Mouse (Mus musculus): ENCODE data around the gene Trim17. TPM values are rescaled to one million over a fixed set of nuclear protein-coding genes. Genes with fewer than 3 reads are reported as not detected.

Trim17 gene
- polyA plus RNA-seq, 1 experiment = 7.4 TPM

DNA sequence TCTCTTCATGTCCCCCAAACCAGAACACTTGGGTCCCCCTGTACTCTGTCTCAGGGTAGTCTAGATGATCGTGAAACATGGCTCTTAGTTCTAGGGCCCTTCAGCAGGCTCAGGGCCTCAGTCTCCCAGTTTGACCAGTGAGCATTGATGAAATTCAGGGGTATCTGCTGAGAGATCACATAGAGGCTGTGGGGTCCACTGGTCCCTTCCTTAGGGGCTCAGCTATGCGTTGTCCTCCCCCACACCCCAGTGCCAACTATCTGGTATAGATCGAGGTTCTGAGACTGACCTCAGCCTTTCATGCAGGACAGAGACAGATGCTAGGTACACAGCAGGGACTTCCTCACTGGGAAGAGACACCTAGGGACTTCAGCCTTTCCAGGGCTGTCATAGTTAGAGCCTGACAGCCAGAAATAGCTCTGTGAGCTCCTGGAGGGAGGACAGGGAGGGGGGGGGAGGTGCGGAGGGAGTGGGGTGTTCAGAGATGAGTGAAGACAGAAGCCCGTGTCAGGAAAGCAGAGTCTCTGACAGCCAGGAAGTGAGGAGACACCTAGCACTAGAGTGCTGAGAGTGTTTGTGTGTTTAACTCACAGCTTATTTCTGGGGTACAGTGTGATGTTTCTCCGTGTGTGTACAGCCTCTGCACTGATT is 29.3 kb downstream of the Trim17 start:
- no peak overlapping the region for H3K4me3 ChIP-seq (ENCODE audit: insufficient read depth, low read length)
- TF ChIP-seq CTCF (IDR thresholded peaks at IDR 0.05; ENCODE audit: extremely low read depth, insufficient read depth, low read length) (no peak), POLR2A (IDR thresholded peaks at IDR 0.05; ENCODE audit: extremely low read depth, insufficient read depth, low read length) (no peak)

GRCm38 (mm10) chr11:58984657-58985056 is 30.2 kb downstream of the Trim17 start:
- Histone ChIP-seq H3K4me1 (ENCODE audit: control insufficient read depth, insufficient read depth, low read length) (peaks cover 10% of the 10 kb centered on the region), H3K4me3 (ENCODE audit: insufficient read depth, low read length) (no peak overlapping the region), H3K27ac (ENCODE audit: insufficient read depth, low read length) (no peak overlapping the region)
- TF ChIP-seq CTCF (IDR thresholded peaks at IDR 0.05; ENCODE audit: extremely low read depth, insufficient read depth, low read length) (no peak), POLR2A (IDR thresholded peaks at IDR 0.05; ENCODE audit: extremely low read depth, insufficient read depth, low read length) (no peak)

More for the DNA sequence above, 29.3 kb downstream of the Trim17 start:
- H3K27ac ChIP-seq (ENCODE audit: insufficient read depth, low read length) = no peak overlapping the region
- H3K4me1 ChIP-seq (ENCODE audit: control insufficient read depth, insufficient read depth, low read length) = peaks cover 10% of the 10 kb centered on the region

DNA sequence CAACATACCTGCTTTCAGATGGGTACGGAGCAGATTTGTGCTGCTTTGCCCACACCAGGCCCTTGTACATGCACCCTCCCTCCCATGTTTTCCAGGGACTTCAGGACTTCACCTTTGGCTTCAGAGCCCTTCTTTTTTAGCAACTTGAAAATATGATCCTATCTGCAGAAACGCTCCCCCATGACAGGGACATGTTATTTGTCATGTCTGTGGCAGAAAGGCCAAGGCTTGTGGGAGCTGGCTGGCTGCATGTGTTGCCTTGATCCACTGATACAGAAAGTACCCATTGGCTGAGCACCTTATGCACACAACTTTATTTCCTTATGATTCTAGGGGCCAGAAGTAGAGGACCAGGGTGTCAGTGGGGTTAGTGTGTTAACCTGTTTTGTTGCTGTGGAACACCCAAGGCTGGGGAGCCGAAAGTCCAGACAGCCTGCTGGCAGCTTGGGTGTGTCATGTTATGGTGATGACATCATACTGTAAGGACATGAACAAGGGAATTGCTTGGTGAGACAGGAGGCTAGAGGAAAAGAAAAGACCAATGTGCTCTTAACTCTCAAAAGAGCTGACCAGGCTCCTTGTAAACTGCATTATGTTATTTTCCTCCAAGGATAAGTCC is 30.9 kb downstream of the Trim17 start:
- Histone ChIP-seq H3K4me1 (ENCODE audit: control insufficient read depth, insufficient read depth, low read length) (peaks cover 9% of the 10 kb centered on the region), H3K27ac (ENCODE audit: insufficient read depth, low read length) (no peak overlapping the region), H3K4me3 (ENCODE audit: insufficient read depth, low read length) (no peak overlapping the region)
- no peak for TF ChIP-seq CTCF (IDR thresholded peaks at IDR 0.05; ENCODE audit: extremely low read depth, insufficient read depth, low read length)
- no peak for TF ChIP-seq POLR2A (IDR thresholded peaks at IDR 0.05; ENCODE audit: extremely low read depth, insufficient read depth, low read length)

- no peak overlapping the region for H3K27ac ChIP-seq (ENCODE audit: insufficient read depth, low read length)
- no peak overlapping the region for H3K4me3 ChIP-seq (ENCODE audit: insufficient read depth, low read length)
- H3K4me1 ChIP-seq (ENCODE audit: control insufficient read depth, insufficient read depth, low read length) = peaks cover under 1% of the 10 kb centered on the region; the same call in 1 of the 2 replicates
- TF ChIP-seq CTCF (IDR thresholded peaks at IDR 0.05; ENCODE audit: extremely low read depth, insufficient read depth, low read length) (no peak), POLR2A (IDR thresholded peaks at IDR 0.05; ENCODE audit: extremely low read depth, insufficient read depth, low read length) (no peak)
These were observed 34.7 kb downstream of the Trim17 start for GRCm38 (mm10) chr11:58989166-58989565.

DNA sequence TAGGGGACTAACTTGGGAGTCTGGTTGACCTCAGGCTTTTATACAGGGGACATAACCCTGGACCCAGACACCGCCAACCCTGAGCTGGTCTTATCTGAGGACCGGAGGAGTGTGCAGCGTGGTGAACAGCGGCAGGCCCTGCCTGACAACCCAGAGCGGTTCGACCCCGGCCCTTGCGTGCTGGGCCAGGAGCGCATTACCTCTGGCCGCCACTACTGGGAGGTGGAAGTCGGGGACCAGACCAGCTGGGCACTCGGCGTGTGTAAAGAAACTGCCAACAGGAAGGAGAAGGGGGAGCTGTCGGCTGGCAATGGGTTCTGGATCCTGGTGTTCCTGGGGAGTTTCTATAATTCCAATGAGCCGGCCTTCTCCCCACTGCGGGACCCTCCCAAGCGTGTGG is 35.7 kb downstream of the Trim17 start:
- Histone ChIP-seq H3K4me1 (ENCODE audit: control insufficient read depth, insufficient read depth, low read length) (no peaks in the 10 kb centered on the region), H3K4me3 (ENCODE audit: insufficient read depth, low read length) (no peak overlapping the region), H3K27ac (ENCODE audit: insufficient read depth, low read length) (no peak overlapping the region)
- TF ChIP-seq POLR2A (IDR thresholded peaks at IDR 0.05; ENCODE audit: extremely low read depth, insufficient read depth, low read length) (no peak), CTCF (IDR thresholded peaks at IDR 0.05; ENCODE audit: extremely low read depth, insufficient read depth, low read length) (no peak)

GRCm38 (mm10) chr11:58990794-58991193 is 36.3 kb downstream of the Trim17 start:
- Histone ChIP-seq H3K27ac (ENCODE audit: insufficient read depth, low read length) (no peak overlapping the region), H3K4me3 (ENCODE audit: insufficient read depth, low read length) (no peak overlapping the region), H3K4me1 (ENCODE audit: control insufficient read depth, insufficient read depth, low read length) (peaks cover 1% of the 10 kb centered on the region; the same call in 1 of the 2 replicates)
- TF ChIP-seq POLR2A (IDR thresholded peaks at IDR 0.05; ENCODE audit: extremely low read depth, insufficient read depth, low read length) = no peak
- TF ChIP-seq CTCF (IDR thresholded peaks at IDR 0.05; ENCODE audit: extremely low read depth, insufficient read depth, low read length) = no peak

GRCm38 (mm10) chr11:58991911-58992310 is 37.4 kb downstream of the Trim17 start:
- no peak overlapping the region for H3K4me3 ChIP-seq (ENCODE audit: insufficient read depth, low read length)
- no peak for TF ChIP-seq CTCF (IDR thresholded peaks at IDR 0.05; ENCODE audit: extremely low read depth, insufficient read depth, low read length)
- TF ChIP-seq POLR2A (IDR thresholded peaks at IDR 0.05; ENCODE audit: extremely low read depth, insufficient read depth, low read length) = no peak
- H3K27ac ChIP-seq (ENCODE audit: insufficient read depth, low read length) = no peak overlapping the region
- H3K4me1 ChIP-seq (ENCODE audit: control insufficient read depth, insufficient read depth, low read length) = peaks cover 1% of the 10 kb centered on the region; the same call in 1 of the 2 replicates

GRCm38 (mm10) chr11:58993091-58993670 is 38.7 kb downstream of the Trim17 start:
- no peak overlapping the region for H3K27ac ChIP-seq (ENCODE audit: insufficient read depth, low read length)
- H3K4me1 ChIP-seq (ENCODE audit: control insufficient read depth, insufficient read depth, low read length) = peaks cover 1% of the 10 kb centered on the region; the same call in 1 of the 2 replicates
- TF ChIP-seq CTCF (IDR thresholded peaks at IDR 0.05; ENCODE audit: extremely low read depth, insufficient read depth, low read length) = no peak
- TF ChIP-seq POLR2A (IDR thresholded peaks at IDR 0.05; ENCODE audit: extremely low read depth, insufficient read depth, low read length) = no peak
- H3K4me3 ChIP-seq (ENCODE audit: insufficient read depth, low read length) = no peak overlapping the region

- Histone ChIP-seq H3K4me3 (ENCODE audit: insufficient read depth, low read length) (peak overlapping the region; percentile 35), H3K4me1 (ENCODE audit: control insufficient read depth, insufficient read depth, low read length) (peaks cover 1% of the 10 kb centered on the region; the same call in 1 of the 2 replicates), H3K27ac (ENCODE audit: insufficient read depth, low read length) (no peak overlapping the region)
- TF ChIP-seq POLR2A (IDR thresholded peaks at IDR 0.05; ENCODE audit: extremely low read depth, insufficient read depth, low read length) = no peak
- TF ChIP-seq CTCF (IDR thresholded peaks at IDR 0.05; ENCODE audit: extremely low read depth, insufficient read depth, low read length) = no peak
These were observed 39.9 kb downstream of the Trim17 start for GRCm38 (mm10) chr11:58994337-58994826.
